Mouse (Mus musculus): ENCODE measurements at regions not wholly inside any gene's neighbourhood (a gene's known extent, or its start where the extent isn't known, plus 50 kb on each side); places are given as distances from the start of the nearest gene placed in this dataset.

DNA sequence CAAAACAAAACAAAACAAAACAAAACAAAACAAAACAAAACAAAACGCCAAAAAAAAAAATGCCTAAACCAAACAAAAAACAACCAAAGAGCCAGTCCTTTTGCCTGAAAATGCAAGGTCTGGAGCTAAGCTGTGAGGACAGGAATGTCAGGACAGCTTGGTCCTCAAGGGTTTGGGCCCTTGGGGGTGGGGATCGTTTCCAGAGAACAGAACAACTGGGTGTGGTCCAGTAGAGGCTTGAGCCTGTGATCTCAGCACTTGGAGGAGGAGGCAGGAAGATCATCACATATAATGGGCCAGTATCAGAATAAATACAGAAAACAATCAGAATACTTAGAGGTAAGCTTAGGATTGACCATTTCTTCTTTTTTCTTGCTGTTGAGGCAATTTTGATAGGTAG, 289.5 kb upstream of the Tgfbr2 start:
- TF ChIP-seq POLR2A (IDR thresholded peaks at IDR 0.05; ENCODE audit: extremely low read depth, insufficient read depth, low read length) = no peak
- TF ChIP-seq CTCF (IDR thresholded peaks at IDR 0.05; ENCODE audit: low read depth, low read length) = no peak
